Mouse (Mus musculus): ENCODE data around the gene Ica1. TPM values are rescaled to one million over a fixed set of nuclear protein-coding genes. Genes with fewer than 3 reads are reported as not detected.

Gene Ica1
- total and polyA plus RNA-seq, 3 experiments, result 3.0 to 13.6 (median 3.5) TPM

GRCm38 (mm10) chr6:8649295-8649865 is 128.9 kb downstream of the Ica1 start:
- Histone ChIP-seq H3K27me3 (ENCODE audit: insufficient read depth, low read length) (peaks cover 8% of the 10 kb centered on the region; the same call in 1 of the 2 replicates), H3K9me3 (replicated peaks) (no peaks in the 10 kb centered on the region), H3K36me3 (replicated peaks) (no peaks in the 10 kb centered on the region), H3K4me3 (ENCODE audit: low read depth, low read length) (no peak overlapping the region), H3K4me1 (ENCODE audit: insufficient read depth, low read depth, low read length) (peaks cover 30% of the 10 kb centered on the region)
- TF ChIP-seq CTCF (IDR thresholded peaks at IDR 0.05; ENCODE audit: low read depth, low read length) (no peak), GATA2 (IDR thresholded peaks at IDR 0.05; ENCODE audit: borderline replicate concordance, low read depth, low read length) (no peak), POLR2AphosphoS5 (IDR thresholded peaks at IDR 0.05; ENCODE audit: insufficient replicate concordance, low read depth, low read length) (no peak), TAL1 (conservative IDR thresholded peaks at IDR 0.05; ENCODE audit: low read depth, low read length) (no peak), GATA1 (IDR thresholded peaks at IDR 0.05; ENCODE audit: borderline replicate concordance, low read length) (no peak)
- ATAC-seq (ENCODE audit: extremely low read depth, insufficient number of reproducible peaks, low FRiP score, poor library complexity, severe bottlenecking), result no peak
- DNase-seq (ENCODE audit: low spot score), result no peak

- Histone ChIP-seq H3K4me3 (ENCODE audit: low read depth, low read length) (no peak overlapping the region), H3K4me1 (ENCODE audit: insufficient read depth, low read depth, low read length) (peaks cover 30% of the 10 kb centered on the region), H3K9me3 (replicated peaks) (no peaks in the 10 kb centered on the region), H3K36me3 (replicated peaks) (no peaks in the 10 kb centered on the region), H3K27me3 (ENCODE audit: insufficient read depth, low read length) (peaks cover 8% of the 10 kb centered on the region; the same call in 1 of the 2 replicates)
- no peak for TF ChIP-seq TAL1 (conservative IDR thresholded peaks at IDR 0.05; ENCODE audit: low read depth, low read length)
- TF ChIP-seq CTCF (IDR thresholded peaks at IDR 0.05; ENCODE audit: low read depth, low read length), result no peak
- TF ChIP-seq GATA1 (IDR thresholded peaks at IDR 0.05; ENCODE audit: borderline replicate concordance, low read length), result no peak
- TF ChIP-seq GATA2 (IDR thresholded peaks at IDR 0.05; ENCODE audit: borderline replicate concordance, low read depth, low read length), result no peak
- TF ChIP-seq POLR2AphosphoS5 (IDR thresholded peaks at IDR 0.05; ENCODE audit: insufficient replicate concordance, low read depth, low read length), result no peak
- ATAC-seq (ENCODE audit: extremely low read depth, insufficient number of reproducible peaks, low FRiP score, poor library complexity, severe bottlenecking), result no peak; the same call in 1 of the 2 replicates
- no peak for DNase-seq (ENCODE audit: low spot score)
These were observed 129.9 kb downstream of the Ica1 start for GRCm38 (mm10) chr6:8648185-8648901.

- Histone ChIP-seq H3K27me3 (ENCODE audit: insufficient read depth, low read length) (peaks cover 8% of the 10 kb centered on the region; the same call in 1 of the 2 replicates), H3K4me1 (ENCODE audit: insufficient read depth, low read depth, low read length) (peaks cover 30% of the 10 kb centered on the region), H3K36me3 (replicated peaks) (no peaks in the 10 kb centered on the region), H3K4me3 (ENCODE audit: low read depth, low read length) (no peak overlapping the region), H3K9me3 (replicated peaks) (no peaks in the 10 kb centered on the region)
- no peak for DNase-seq (ENCODE audit: low spot score)
- no peak for TF ChIP-seq TAL1 (conservative IDR thresholded peaks at IDR 0.05; ENCODE audit: low read depth, low read length)
- TF ChIP-seq GATA1 (IDR thresholded peaks at IDR 0.05; ENCODE audit: borderline replicate concordance, low read length), result no peak
- no peak for TF ChIP-seq POLR2AphosphoS5 (IDR thresholded peaks at IDR 0.05; ENCODE audit: insufficient replicate concordance, low read depth, low read length)
- no peak for TF ChIP-seq GATA2 (IDR thresholded peaks at IDR 0.05; ENCODE audit: borderline replicate concordance, low read depth, low read length)
- no peak for TF ChIP-seq CTCF (IDR thresholded peaks at IDR 0.05; ENCODE audit: low read depth, low read length)
- ATAC-seq (ENCODE audit: extremely low read depth, insufficient number of reproducible peaks, low FRiP score, poor library complexity, severe bottlenecking), result no peak; the same call in 1 of the 2 replicates
These were observed 130.6 kb downstream of the Ica1 start for GRCm38 (mm10) chr6:8647513-8648184.

GRCm38 (mm10) chr6:8645708-8646107 is 132.6 kb downstream of the Ica1 start:
- Histone ChIP-seq H3K4me1 (ENCODE audit: insufficient read depth, low read depth, low read length) (peaks cover 32% of the 10 kb centered on the region), H3K4me3 (ENCODE audit: low read depth, low read length) (no peak overlapping the region), H3K9me3 (replicated peaks) (no peaks in the 10 kb centered on the region), H3K36me3 (replicated peaks) (no peaks in the 10 kb centered on the region), H3K27me3 (ENCODE audit: insufficient read depth, low read length) (peaks cover 19% of the 10 kb centered on the region)
- DNase-seq (ENCODE audit: low spot score) (no peak), ATAC-seq (ENCODE audit: extremely low read depth, insufficient number of reproducible peaks, low FRiP score, poor library complexity, severe bottlenecking) (no peak)
- no peak for TF ChIP-seq TAL1 (conservative IDR thresholded peaks at IDR 0.05; ENCODE audit: low read depth, low read length)
- no peak for TF ChIP-seq POLR2AphosphoS5 (IDR thresholded peaks at IDR 0.05; ENCODE audit: insufficient replicate concordance, low read depth, low read length)
- TF ChIP-seq GATA1 (IDR thresholded peaks at IDR 0.05; ENCODE audit: borderline replicate concordance, low read length), result no peak
- TF ChIP-seq GATA2 (IDR thresholded peaks at IDR 0.05; ENCODE audit: borderline replicate concordance, low read depth, low read length), result no peak
- TF ChIP-seq CTCF (IDR thresholded peaks at IDR 0.05; ENCODE audit: low read depth, low read length), result no peak

- no peaks in the 10 kb centered on the region for H3K36me3 ChIP-seq (replicated peaks)
- TF ChIP-seq GATA1 (IDR thresholded peaks at IDR 0.05; ENCODE audit: borderline replicate concordance, low read length) (no peak), TAL1 (conservative IDR thresholded peaks at IDR 0.05; ENCODE audit: low read depth, low read length) (no peak), GATA2 (IDR thresholded peaks at IDR 0.05; ENCODE audit: borderline replicate concordance, low read depth, low read length) (no peak), POLR2AphosphoS5 (IDR thresholded peaks at IDR 0.05; ENCODE audit: insufficient replicate concordance, low read depth, low read length) (no peak), CTCF (IDR thresholded peaks at IDR 0.05; ENCODE audit: low read depth, low read length) (no peak)
- ATAC-seq (ENCODE audit: extremely low read depth, insufficient number of reproducible peaks, low FRiP score, poor library complexity, severe bottlenecking) (no peak), DNase-seq (ENCODE audit: low spot score) (no peak)
- H3K9me3 ChIP-seq (replicated peaks), result no peaks in the 10 kb centered on the region
- H3K4me1 ChIP-seq (ENCODE audit: insufficient read depth, low read depth, low read length), result peaks cover 29% of the 10 kb centered on the region
- no peak overlapping the region for H3K4me3 ChIP-seq (ENCODE audit: low read depth, low read length)
- H3K27me3 ChIP-seq (ENCODE audit: insufficient read depth, low read length), result peaks cover 25% of the 10 kb centered on the region
These were observed 133.6 kb downstream of the Ica1 start for GRCm38 (mm10) chr6:8644703-8645102.

GRCm38 (mm10) chr6:8640863-8641262 is 137.4 kb downstream of the Ica1 start:
- DNase-seq (ENCODE audit: low spot score), result no peak
- Histone ChIP-seq H3K4me3 (ENCODE audit: low read depth, low read length) (no peak overlapping the region), H3K9me3 (replicated peaks) (no peaks in the 10 kb centered on the region), H3K27me3 (ENCODE audit: insufficient read depth, low read length) (peaks cover 40% of the 10 kb centered on the region), H3K4me1 (ENCODE audit: insufficient read depth, low read depth, low read length) (peaks cover 7% of the 10 kb centered on the region), H3K36me3 (replicated peaks) (no peaks in the 10 kb centered on the region)
- TF ChIP-seq GATA2 (IDR thresholded peaks at IDR 0.05; ENCODE audit: borderline replicate concordance, low read depth, low read length), result no peak
- no peak for TF ChIP-seq CTCF (IDR thresholded peaks at IDR 0.05; ENCODE audit: low read depth, low read length)
- TF ChIP-seq GATA1 (IDR thresholded peaks at IDR 0.05; ENCODE audit: borderline replicate concordance, low read length), result no peak
- no peak for TF ChIP-seq TAL1 (conservative IDR thresholded peaks at IDR 0.05; ENCODE audit: low read depth, low read length)
- no peak for TF ChIP-seq POLR2AphosphoS5 (IDR thresholded peaks at IDR 0.05; ENCODE audit: insufficient replicate concordance, low read depth, low read length)
- no peak for ATAC-seq (ENCODE audit: extremely low read depth, insufficient number of reproducible peaks, low FRiP score, poor library complexity, severe bottlenecking)

All from G1E (cell line).